Mouse (Mus musculus): ENCODE measurements around the gene Efhb. TPM values are rescaled to one million over a fixed set of nuclear protein-coding genes. Genes with fewer than 3 reads are reported as not detected.

The Efhb gene
- polyA plus RNA-seq, 1 experiment from 2014 or later = 1.1 TPM

DNA sequence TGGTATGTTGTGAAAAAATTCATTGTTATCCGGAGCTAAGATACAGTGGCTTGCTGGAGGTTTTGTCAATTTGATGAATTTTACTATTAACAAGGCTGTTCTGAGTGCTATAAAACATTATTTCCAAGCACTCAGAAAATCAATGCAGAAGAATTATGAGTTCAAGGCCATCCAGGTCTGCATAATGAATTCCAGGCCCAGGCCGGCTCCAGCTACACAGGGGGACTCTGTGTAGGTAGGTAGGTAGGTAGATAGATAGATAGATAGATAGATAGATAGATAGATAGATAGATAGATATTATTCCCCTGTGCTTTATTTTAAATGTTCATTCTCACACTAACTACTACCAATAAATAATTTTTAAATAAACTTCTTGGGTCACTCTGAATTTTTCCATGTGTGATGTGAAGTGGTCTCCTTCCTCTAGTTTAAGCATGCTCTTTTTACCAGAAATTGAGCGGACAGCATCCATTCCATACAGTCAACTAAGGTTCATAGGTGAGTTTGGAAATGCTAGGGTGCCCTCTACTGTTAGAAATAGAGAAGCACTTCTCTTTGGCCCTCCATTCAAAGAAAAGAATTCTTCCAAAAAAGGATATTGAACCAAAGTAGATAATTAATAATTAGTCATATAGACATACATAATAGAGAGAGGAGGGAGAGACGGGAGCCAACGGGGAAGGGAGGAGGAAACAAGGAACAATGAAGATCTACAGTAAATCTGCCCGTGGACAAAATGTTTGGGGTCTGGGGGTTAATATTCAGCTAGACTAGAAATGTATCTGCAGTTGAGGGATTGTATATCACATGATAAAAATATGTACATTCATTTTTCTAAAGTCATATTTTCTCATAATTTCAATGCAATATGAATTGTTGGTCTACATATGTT, 75.3 kb downstream of the Efhb start:
- ATAC-seq (peak; percentile 58; the same call in 1 of the 2 replicates), DNase-seq (ENCODE audit: low spot score) (peak; percentile 71)
- Histone ChIP-seq H3K9me3 (replicated peaks; ENCODE audit: control insufficient read depth, low read length) (no peaks in the 10 kb centered on the region), H3K9ac (ENCODE audit: low read length) (no peak overlapping the region), H3K27ac (ENCODE audit: low read depth, low read length) (no peak overlapping the region), H3K27me3 (replicated peaks; ENCODE audit: control insufficient read depth, insufficient read depth, low read length) (no peaks in the 10 kb centered on the region), H3K4me3 (ENCODE audit: low read depth, low read length) (no peak overlapping the region), H3K36me3 (ENCODE audit: control insufficient read depth, insufficient read depth, low read length) (no peaks in the 10 kb centered on the region), H3K4me2 (ENCODE audit: low read length) (no peak overlapping the region), H3K4me1 (ENCODE audit: control insufficient read depth, insufficient read depth, low read length) (no peaks in the 10 kb centered on the region)
- 55% methylated on average over 6 of the region's 6 CpGs for WGBS

DNA sequence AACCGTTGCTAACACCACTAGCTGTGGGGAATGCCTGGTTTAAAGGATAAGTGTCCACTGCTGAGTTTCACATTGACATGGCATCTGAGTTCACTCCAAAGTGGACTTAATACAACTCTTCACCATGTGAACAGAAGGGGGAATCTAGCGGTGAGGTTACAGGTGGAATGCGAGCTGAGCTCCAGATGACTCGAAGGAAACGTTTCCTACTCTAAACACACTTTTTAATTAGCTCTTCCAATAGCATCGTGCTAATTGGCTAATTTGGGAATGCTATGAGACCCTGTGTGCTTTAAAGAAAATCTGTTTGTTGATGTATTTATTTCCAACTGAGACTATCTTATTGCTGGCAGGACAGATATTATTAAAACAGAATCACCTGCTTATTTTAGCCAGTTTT, 76.3 kb downstream of the Efhb start:
- ATAC-seq = no peak
- Histone ChIP-seq H3K27ac (ENCODE audit: low read depth, low read length) (no peak overlapping the region), H3K27me3 (replicated peaks; ENCODE audit: control insufficient read depth, insufficient read depth, low read length) (no peaks in the 10 kb centered on the region), H3K4me3 (ENCODE audit: low read depth, low read length) (no peak overlapping the region), H3K4me2 (ENCODE audit: low read length) (no peak overlapping the region), H3K36me3 (ENCODE audit: control insufficient read depth, insufficient read depth, low read length) (no peaks in the 10 kb centered on the region), H3K9ac (ENCODE audit: low read length) (no peak overlapping the region), H3K9me3 (replicated peaks; ENCODE audit: control insufficient read depth, low read length) (no peaks in the 10 kb centered on the region), H3K4me1 (ENCODE audit: control insufficient read depth, insufficient read depth, low read length) (no peaks in the 10 kb centered on the region)
- DNase-seq (ENCODE audit: low spot score) = no peak
- 49% methylated on average over 6 of the region's 6 CpGs for WGBS

- DNase-seq (ENCODE audit: low spot score) (no peak), ATAC-seq (no peak)
- 90% methylated on average over 6 of the region's 6 CpGs for WGBS
- Histone ChIP-seq H3K27me3 (replicated peaks; ENCODE audit: control insufficient read depth, insufficient read depth, low read length) (no peaks in the 10 kb centered on the region), H3K4me3 (ENCODE audit: low read depth, low read length) (no peak overlapping the region), H3K4me1 (ENCODE audit: control insufficient read depth, insufficient read depth, low read length) (no peaks in the 10 kb centered on the region), H3K27ac (ENCODE audit: low read depth, low read length) (no peak overlapping the region), H3K9ac (ENCODE audit: low read length) (no peak overlapping the region), H3K4me2 (ENCODE audit: low read length) (no peak overlapping the region), H3K36me3 (ENCODE audit: control insufficient read depth, insufficient read depth, low read length) (no peaks in the 10 kb centered on the region), H3K9me3 (replicated peaks; ENCODE audit: control insufficient read depth, low read length) (no peaks in the 10 kb centered on the region)
Measured at GRCm38 (mm10) chr17:53364111-53364510, 99.0 kb downstream of the Efhb start.

Other genes starting within 250 kb of the Efhb start
- 81.6 and 101 TPM in 2 replicates for gene Rab5a, start 15.9 kb upstream of the Efhb start, polyA plus RNA-seq (2014; fragmentation: Nextera tagmentation; extraction: Ambion mirVana)
- 0.29 and 0.35 TPM in 2 replicates for gene Pp2d1, start 76.1 kb upstream of the Efhb start, polyA plus RNA-seq (2014; fragmentation: Nextera tagmentation; extraction: Ambion mirVana)
- gene Kat2b, start 103.5 kb upstream of the Efhb start, polyA plus RNA-seq (2014; fragmentation: Nextera tagmentation; extraction: Ambion mirVana) = 6.4 and 6.9 TPM in 2 replicates
- gene Sgo1, start 226.0 kb upstream of the Efhb start, polyA plus RNA-seq (2014; fragmentation: Nextera tagmentation; extraction: Ambion mirVana) = 20.3 and 22.9 TPM in 2 replicates